Mouse (Mus musculus): ENCODE data around the gene Gmpr. TPM values are rescaled to one million over a fixed set of nuclear protein-coding genes. Genes with fewer than 3 reads are reported as not detected.
A peak's percentile ranks its signal among the peaks of the same experiment; 100 is the strongest.

The Gmpr gene
- polyA plus RNA-seq, 1 experiment from 2014 or later = 200 TPM

DNA sequence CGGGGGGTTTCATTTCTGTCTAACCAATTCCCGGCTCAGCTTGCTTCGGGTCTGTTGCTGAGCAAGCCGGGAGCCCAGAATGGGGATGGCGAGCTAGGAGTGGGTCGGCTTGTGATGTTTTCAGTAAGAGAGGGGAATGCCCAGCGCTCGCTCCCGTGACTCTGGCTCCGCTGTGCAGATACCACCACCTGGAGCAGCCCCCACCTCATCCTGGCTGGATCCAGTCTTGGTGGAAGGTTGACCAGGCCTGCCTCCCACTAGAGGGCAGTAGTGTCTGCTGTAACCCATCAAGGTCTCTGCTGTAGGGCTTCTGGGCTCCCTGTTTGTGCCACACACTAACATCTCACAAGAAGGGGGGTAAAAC is 31.9 kb downstream of the Gmpr start:
- no peak overlapping the region; the same call in 1 of the 2 replicates for H3K27ac ChIP-seq (ENCODE audit: low read depth, low read length)
- H3K36me3 ChIP-seq (ENCODE audit: control insufficient read depth, insufficient read depth, low read length) = peaks cover 25% of the 10 kb centered on the region; the same call in 1 of the 2 replicates
- H3K4me3 ChIP-seq (ENCODE audit: low read depth, low read length) = peak overlapping the region; percentile 14
- peaks cover 18% of the 10 kb centered on the region for H3K4me1 ChIP-seq (replicated peaks; ENCODE audit: control insufficient read depth, insufficient read depth, low read length)
- 25% methylated on average over 10 of the region's 10 CpGs for WGBS
- no peaks in the 10 kb centered on the region for H3K9me3 ChIP-seq (ENCODE audit: control insufficient read depth, low read length)
- no peak overlapping the region for H3K9ac ChIP-seq (ENCODE audit: low read depth, low read length)
- peak; percentile 59 for DNase-seq (ENCODE audit: low spot score)
- peak; percentile 68 for ATAC-seq (replicated peaks; ENCODE audit: low FRiP score)
- H3K27me3 ChIP-seq (replicated peaks; ENCODE audit: control insufficient read depth, insufficient read depth, low read length) = no peaks in the 10 kb centered on the region
- peak overlapping the region; percentile 50 for H3K4me2 ChIP-seq

DNA sequence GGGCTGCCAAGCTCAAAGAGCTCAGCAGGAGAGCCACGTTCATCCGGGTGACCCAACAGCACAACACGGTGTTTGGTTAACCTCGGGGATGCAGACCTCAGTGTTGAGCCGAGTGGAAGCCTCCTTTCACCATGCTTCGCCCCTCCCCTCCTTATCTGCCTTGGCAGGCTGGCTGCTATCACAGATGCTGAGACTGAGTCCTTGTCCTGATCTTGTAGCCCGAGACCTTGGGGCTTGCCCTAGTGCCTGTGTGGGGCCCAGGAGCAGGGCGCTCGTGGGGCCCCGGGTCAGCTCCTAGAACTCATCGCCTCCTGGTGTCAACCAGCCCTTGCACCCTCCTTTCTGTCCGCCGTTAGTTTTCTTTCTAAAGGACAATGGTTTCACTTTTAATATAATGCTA is 38.7 kb downstream of the Gmpr start:
- H3K27ac ChIP-seq (ENCODE audit: low read depth, low read length) = peak overlapping the region; percentile 93
- 39% methylated on average over 13 of the region's 13 CpGs for WGBS
- H3K4me1 ChIP-seq (replicated peaks; ENCODE audit: control insufficient read depth, insufficient read depth, low read length) = peaks cover 38% of the 10 kb centered on the region
- peak overlapping the region; percentile 60 for H3K4me2 ChIP-seq
- no peaks in the 10 kb centered on the region for H3K27me3 ChIP-seq (replicated peaks; ENCODE audit: control insufficient read depth, insufficient read depth, low read length)
- ATAC-seq (replicated peaks; ENCODE audit: low FRiP score) (peak; percentile 97), DNase-seq (ENCODE audit: low spot score) (peak; percentile 71)
- H3K9ac ChIP-seq (ENCODE audit: low read depth, low read length) = peak overlapping the region; percentile 64
- H3K36me3 ChIP-seq (ENCODE audit: control insufficient read depth, insufficient read depth, low read length) = peaks cover 13% of the 10 kb centered on the region; the same call in 1 of the 2 replicates
- peak overlapping the region; percentile 31 for H3K4me3 ChIP-seq (ENCODE audit: low read depth, low read length)
- H3K9me3 ChIP-seq (ENCODE audit: control insufficient read depth, low read length) = no peaks in the 10 kb centered on the region

DNA sequence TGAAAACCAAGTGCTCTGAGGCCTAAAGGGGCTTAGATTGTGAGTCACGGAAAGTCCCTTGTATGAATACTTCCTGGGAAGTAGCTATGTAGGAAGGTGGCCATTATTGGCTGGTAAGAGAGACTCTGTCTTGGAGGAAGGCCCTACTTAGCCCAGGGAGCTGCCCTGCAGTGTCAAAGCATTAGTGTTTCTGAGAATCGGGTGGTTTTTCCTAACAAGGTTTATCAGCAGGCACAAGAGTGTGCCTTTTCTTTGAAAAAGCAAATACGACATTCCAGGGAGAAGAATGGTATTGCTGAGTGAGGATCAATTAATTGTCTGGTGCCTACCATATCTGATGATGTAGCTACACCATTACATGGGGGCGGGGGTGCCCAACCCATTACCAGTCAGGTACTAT is 39.7 kb downstream of the Gmpr start:
- peaks cover 13% of the 10 kb centered on the region; the same call in 1 of the 2 replicates for H3K36me3 ChIP-seq (ENCODE audit: control insufficient read depth, insufficient read depth, low read length)
- DNase-seq (ENCODE audit: low spot score) (no peak), ATAC-seq (replicated peaks; ENCODE audit: low FRiP score) (peak; percentile 42)
- H3K4me1 ChIP-seq (replicated peaks; ENCODE audit: control insufficient read depth, insufficient read depth, low read length) = peaks cover 38% of the 10 kb centered on the region
- H3K27me3 ChIP-seq (replicated peaks; ENCODE audit: control insufficient read depth, insufficient read depth, low read length) = no peaks in the 10 kb centered on the region
- peak overlapping the region; percentile 64 for H3K9ac ChIP-seq (ENCODE audit: low read depth, low read length)
- WGBS = 52% methylated on average over 4 of the region's 4 CpGs
- peak overlapping the region; percentile 60 for H3K4me2 ChIP-seq
- peak overlapping the region; percentile 93 for H3K27ac ChIP-seq (ENCODE audit: low read depth, low read length)
- no peaks in the 10 kb centered on the region for H3K9me3 ChIP-seq (ENCODE audit: control insufficient read depth, low read length)
- H3K4me3 ChIP-seq (ENCODE audit: low read depth, low read length) = peak overlapping the region; percentile 31

DNA sequence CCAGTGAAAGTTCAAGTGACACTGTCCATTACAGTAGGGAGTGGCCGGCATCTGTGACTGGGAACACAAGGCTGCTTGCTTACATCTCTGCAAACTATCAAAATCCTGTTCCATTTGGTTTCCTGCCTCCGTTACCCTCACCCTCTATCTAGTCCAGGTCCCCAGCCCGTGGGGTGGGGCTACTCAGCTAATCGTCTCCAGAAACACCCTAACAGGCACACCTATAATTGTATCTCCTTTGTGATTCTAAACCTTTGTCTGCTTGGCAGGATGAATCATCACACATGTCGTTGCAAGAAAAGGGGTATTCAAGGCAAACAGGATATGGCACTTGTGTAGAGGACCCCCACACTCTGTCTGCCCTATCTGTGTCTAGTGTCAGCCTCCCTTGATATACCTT is 40.3 kb downstream of the Gmpr start:
- Histone ChIP-seq H3K9ac (ENCODE audit: low read depth, low read length) (peak overlapping the region; percentile 64), H3K4me2 (peak overlapping the region; percentile 60), H3K4me3 (ENCODE audit: low read depth, low read length) (peak overlapping the region; percentile 31; the same call in 1 of the 2 replicates), H3K27me3 (replicated peaks; ENCODE audit: control insufficient read depth, insufficient read depth, low read length) (no peaks in the 10 kb centered on the region), H3K36me3 (ENCODE audit: control insufficient read depth, insufficient read depth, low read length) (peaks cover 11% of the 10 kb centered on the region; the same call in 1 of the 2 replicates), H3K4me1 (replicated peaks; ENCODE audit: control insufficient read depth, insufficient read depth, low read length) (peaks cover 38% of the 10 kb centered on the region), H3K9me3 (ENCODE audit: control insufficient read depth, low read length) (no peaks in the 10 kb centered on the region), H3K27ac (ENCODE audit: low read depth, low read length) (peak overlapping the region; percentile 93)
- WGBS = 48% methylated on average over 5 of the region's 5 CpGs
- DNase-seq (ENCODE audit: low spot score) (no peak), ATAC-seq (replicated peaks; ENCODE audit: low FRiP score) (peak; percentile 60)

- WGBS = 84% methylated on average over 7 of the region's 7 CpGs
- H3K4me3 ChIP-seq (ENCODE audit: low read depth, low read length) = no peak overlapping the region
- no peak for ATAC-seq (replicated peaks; ENCODE audit: low FRiP score)
- peaks cover 5% of the 10 kb centered on the region for H3K4me1 ChIP-seq (replicated peaks; ENCODE audit: control insufficient read depth, insufficient read depth, low read length)
- no peak for DNase-seq (ENCODE audit: low spot score)
- peaks cover 5% of the 10 kb centered on the region; the same call in 1 of the 2 replicates for H3K36me3 ChIP-seq (ENCODE audit: control insufficient read depth, insufficient read depth, low read length)
- no peaks in the 10 kb centered on the region for H3K27me3 ChIP-seq (replicated peaks; ENCODE audit: control insufficient read depth, insufficient read depth, low read length)
- H3K4me2 ChIP-seq = no peak overlapping the region
- peak overlapping the region; percentile 6; the same call in 1 of the 2 replicates for H3K9ac ChIP-seq (ENCODE audit: low read depth, low read length)
- no peaks in the 10 kb centered on the region for H3K9me3 ChIP-seq (ENCODE audit: control insufficient read depth, low read length)
- H3K27ac ChIP-seq (ENCODE audit: low read depth, low read length) = no peak overlapping the region
Observed at GRCm38 (mm10) chr13:45553674-45554073, 46.4 kb downstream of the Gmpr start.

GRCm38 (mm10) chr13:45558367-45558766 is 51.1 kb downstream of the Gmpr start:
- Histone ChIP-seq H3K4me2 (no peak overlapping the region), H3K36me3 (ENCODE audit: control insufficient read depth, insufficient read depth, low read length) (no peaks in the 10 kb centered on the region), H3K4me1 (replicated peaks; ENCODE audit: control insufficient read depth, insufficient read depth, low read length) (peaks cover 4% of the 10 kb centered on the region), H3K9me3 (ENCODE audit: control insufficient read depth, low read length) (no peaks in the 10 kb centered on the region), H3K27me3 (replicated peaks; ENCODE audit: control insufficient read depth, insufficient read depth, low read length) (no peaks in the 10 kb centered on the region), H3K9ac (ENCODE audit: low read depth, low read length) (no peak overlapping the region), H3K27ac (ENCODE audit: low read depth, low read length) (no peak overlapping the region), H3K4me3 (ENCODE audit: low read depth, low read length) (no peak overlapping the region)
- ATAC-seq (replicated peaks; ENCODE audit: low FRiP score) (peak; percentile 53), DNase-seq (ENCODE audit: low spot score) (no peak)
- WGBS = 51% methylated on average over 4 of the region's 4 CpGs

DNA sequence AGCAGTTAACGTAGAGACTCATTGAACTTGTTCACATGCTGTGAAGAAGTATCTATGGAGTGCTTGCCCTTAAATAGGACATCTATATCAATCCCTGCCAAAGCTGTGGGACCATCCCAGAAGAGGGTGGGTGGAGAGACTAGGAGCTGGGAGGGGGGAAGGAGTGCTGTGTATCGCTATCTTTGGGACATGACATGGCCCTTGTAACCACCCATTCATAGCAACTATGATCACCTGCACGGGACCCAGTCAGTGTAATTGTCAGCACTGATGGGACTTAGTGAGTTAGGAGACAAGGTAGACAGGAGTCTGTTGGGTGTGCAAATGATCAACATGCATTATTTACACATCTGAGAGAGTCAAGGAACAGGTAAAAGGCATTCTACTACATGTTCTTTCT is 52.0 kb downstream of the Gmpr start:
- H3K27ac ChIP-seq (ENCODE audit: low read depth, low read length) = no peak overlapping the region
- no peak overlapping the region for H3K4me2 ChIP-seq
- no peaks in the 10 kb centered on the region for H3K9me3 ChIP-seq (ENCODE audit: control insufficient read depth, low read length)
- WGBS = 83% methylated on average over 3 of the region's 3 CpGs
- DNase-seq (ENCODE audit: low spot score) (no peak), ATAC-seq (replicated peaks; ENCODE audit: low FRiP score) (no peak)
- peaks cover 4% of the 10 kb centered on the region for H3K4me1 ChIP-seq (replicated peaks; ENCODE audit: control insufficient read depth, insufficient read depth, low read length)
- no peaks in the 10 kb centered on the region for H3K36me3 ChIP-seq (ENCODE audit: control insufficient read depth, insufficient read depth, low read length)
- no peaks in the 10 kb centered on the region for H3K27me3 ChIP-seq (replicated peaks; ENCODE audit: control insufficient read depth, insufficient read depth, low read length)
- no peak overlapping the region for H3K4me3 ChIP-seq (ENCODE audit: low read depth, low read length)
- H3K9ac ChIP-seq (ENCODE audit: low read depth, low read length) = no peak overlapping the region

- no peak overlapping the region for H3K4me2 ChIP-seq
- peaks cover 4% of the 10 kb centered on the region for H3K4me1 ChIP-seq (replicated peaks; ENCODE audit: control insufficient read depth, insufficient read depth, low read length)
- H3K27ac ChIP-seq (ENCODE audit: low read depth, low read length) = no peak overlapping the region
- no peaks in the 10 kb centered on the region for H3K27me3 ChIP-seq (replicated peaks; ENCODE audit: control insufficient read depth, insufficient read depth, low read length)
- H3K9me3 ChIP-seq (ENCODE audit: control insufficient read depth, low read length) = no peaks in the 10 kb centered on the region
- DNase-seq (ENCODE audit: low spot score) = no peak
- WGBS = 68% methylated on average over 7 of the region's 7 CpGs
- ATAC-seq (replicated peaks; ENCODE audit: low FRiP score) = no peak
- no peak overlapping the region for H3K9ac ChIP-seq (ENCODE audit: low read depth, low read length)
- no peaks in the 10 kb centered on the region for H3K36me3 ChIP-seq (ENCODE audit: control insufficient read depth, insufficient read depth, low read length)
- H3K4me3 ChIP-seq (ENCODE audit: low read depth, low read length) = no peak overlapping the region
Observed at GRCm38 (mm10) chr13:45560543-45560942, 53.3 kb downstream of the Gmpr start.

- Histone ChIP-seq H3K4me3 (ENCODE audit: low read depth, low read length) (no peak overlapping the region), H3K27ac (ENCODE audit: low read depth, low read length) (no peak overlapping the region), H3K4me2 (no peak overlapping the region), H3K36me3 (ENCODE audit: control insufficient read depth, insufficient read depth, low read length) (no peaks in the 10 kb centered on the region), H3K4me1 (replicated peaks; ENCODE audit: control insufficient read depth, insufficient read depth, low read length) (peaks cover 4% of the 10 kb centered on the region), H3K9me3 (ENCODE audit: control insufficient read depth, low read length) (no peaks in the 10 kb centered on the region), H3K9ac (ENCODE audit: low read depth, low read length) (no peak overlapping the region), H3K27me3 (replicated peaks; ENCODE audit: control insufficient read depth, insufficient read depth, low read length) (no peaks in the 10 kb centered on the region)
- ATAC-seq (replicated peaks; ENCODE audit: low FRiP score) = no peak
- DNase-seq (ENCODE audit: low spot score) = no peak
- 85% methylated on average over 9 of the region's 9 CpGs for WGBS
Observed at GRCm38 (mm10) chr13:45562011-45562410, 54.8 kb downstream of the Gmpr start.

Measured in liver, embryonic 11.5 days (tissue).